ENCODE assay signal across 26 mouse cellular contexts in the genomic region with DNA sequence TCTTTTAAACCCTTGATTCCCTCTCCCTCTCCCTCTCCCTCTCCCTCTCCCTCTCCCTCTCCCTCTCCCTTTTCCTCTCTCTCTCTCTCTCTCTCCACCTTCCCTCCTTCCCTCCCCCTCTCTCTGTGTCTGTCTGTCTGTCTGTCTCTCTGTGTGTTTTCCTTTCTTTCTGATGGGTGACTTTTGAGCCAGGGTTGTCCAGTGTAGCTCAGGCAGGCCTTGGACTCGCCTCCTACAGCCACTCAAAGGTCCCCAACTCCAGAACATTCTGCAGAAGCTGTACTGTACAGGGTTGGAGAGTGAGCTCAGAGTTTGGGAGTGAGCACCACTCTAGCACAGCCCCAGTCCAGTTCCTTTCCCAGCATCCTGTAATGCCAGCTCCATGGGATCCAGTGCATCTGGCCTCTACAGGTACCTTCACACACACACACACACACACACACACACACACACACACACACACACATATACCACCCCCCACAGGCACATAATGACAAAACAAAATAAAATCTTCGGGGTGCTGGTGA. TPM values are rescaled to one million over a fixed set of nuclear protein-coding genes. Genes with fewer than 3 reads are reported as not detected.
DNase-seq lines count a peak whose midpoint lies in the region; ATAC-seq and TF ChIP-seq lines count a peak whose summit lies in the region.
"Had no signal": no experiment of that assay in that cellular context is flagged by ENCODE, and none has a peak within 500 bp of the region (broad histone marks: within the 10 kb centered on the region; RNA-seq: fewer than 3 reads in every experiment).

No protein-coding gene starts in this region.

- H3K27me3 ChIP-seq in embryonic facial prominence, embryonic 11.5 days (ENCODE audit: control insufficient read depth, insufficient read depth, low read length): no peaks in the 10 kb centered on the region
- peaks cover 36% of the 10 kb centered on the region for H3K27me3 ChIP-seq in embryonic facial prominence, embryonic 10.5 days (replicated peaks; ENCODE audit: low read depth, poor library complexity, severe bottlenecking)
- no peaks in the 10 kb centered on the region for H3K27me3 ChIP-seq in intestine, embryonic 15.5 days (replicated peaks)
- H3K27me3 ChIP-seq in intestine, postnatal 0 days (replicated peaks; ENCODE audit: control insufficient read depth, insufficient read depth, low read length): no peaks in the 10 kb centered on the region
- H3K27me3 ChIP-seq in limb, embryonic 11.5 days (ENCODE audit: control insufficient read depth, insufficient read depth, low read length): no peaks in the 10 kb centered on the region
- peaks cover 20% of the 10 kb centered on the region for H3K27me3 ChIP-seq in limb, embryonic 10.5 days (ENCODE audit: low read depth, poor library complexity, severe bottlenecking)
- H3K27me3 ChIP-seq in embryonic facial prominence, embryonic 12.5 days: peaks cover 6% of the 10 kb centered on the region

- no peak overlapping the region for H3K9ac ChIP-seq in embryonic facial prominence, embryonic 11.5 days (replicated peaks; ENCODE audit: low read length)
- H3K9ac ChIP-seq in intestine, embryonic 15.5 days: no peak overlapping the region
- no peak overlapping the region for H3K9ac ChIP-seq in intestine, postnatal 0 days (ENCODE audit: low read depth, low read length)
- no peak overlapping the region for H3K9ac ChIP-seq in limb, embryonic 11.5 days (ENCODE audit: low read length)
- no peak overlapping the region for H3K9ac ChIP-seq in embryonic facial prominence, embryonic 12.5 days
- H3K9ac ChIP-seq: embryonic facial prominence, embryonic 13.5 days; forebrain, embryonic 12.5 days; forebrain, embryonic 15.5 days; hindbrain, embryonic 15.5 days had no signal

- H3K36me3 ChIP-seq in embryonic facial prominence, embryonic 11.5 days (replicated peaks; ENCODE audit: control insufficient read depth, insufficient read depth, low read depth, low read length): no peaks in the 10 kb centered on the region
- H3K36me3 ChIP-seq in embryonic facial prominence, embryonic 10.5 days (replicated peaks): no peaks in the 10 kb centered on the region
- H3K36me3 ChIP-seq in intestine, embryonic 15.5 days: no peaks in the 10 kb centered on the region
- H3K36me3 ChIP-seq in intestine, postnatal 0 days (ENCODE audit: control insufficient read depth, insufficient read depth): no peaks in the 10 kb centered on the region
- H3K36me3 ChIP-seq in limb, embryonic 11.5 days (ENCODE audit: control insufficient read depth, insufficient read depth, low read length): no peaks in the 10 kb centered on the region
- no peaks in the 10 kb centered on the region for H3K36me3 ChIP-seq in limb, embryonic 10.5 days
- H3K36me3 ChIP-seq in embryonic facial prominence, embryonic 12.5 days: no peaks in the 10 kb centered on the region
- H3K36me3 ChIP-seq: embryonic facial prominence, embryonic 13.5 days; forebrain, embryonic 12.5 days; forebrain, embryonic 15.5 days; hindbrain, embryonic 10.5 days; hindbrain, embryonic 15.5 days had no signal

- TF ChIP-seq CTCF in intestine, postnatal 0 days (IDR thresholded peaks at IDR 0.05; ENCODE audit: low read depth): no peak

- no peak overlapping the region for H3K4me2 ChIP-seq in embryonic facial prominence, embryonic 11.5 days (ENCODE audit: low read depth, low read length)
- H3K4me2 ChIP-seq in intestine, embryonic 15.5 days (replicated peaks): no peak overlapping the region
- H3K4me2 ChIP-seq in intestine, postnatal 0 days (replicated peaks; ENCODE audit: low read depth): no peak overlapping the region
- H3K4me2 ChIP-seq in limb, embryonic 11.5 days (ENCODE audit: low read depth, severe bottlenecking): no peak overlapping the region
- H3K4me2 ChIP-seq in embryonic facial prominence, embryonic 12.5 days (replicated peaks): no peak overlapping the region
- H3K4me2 ChIP-seq: embryonic facial prominence, embryonic 13.5 days; forebrain, embryonic 12.5 days; forebrain, embryonic 15.5 days; heart, embryonic 11.5 days; hindbrain, embryonic 15.5 days had no signal

- 0 out of 2 replicates have a peak, but pooled peaks have one; percentile 23 for ATAC-seq in embryonic facial prominence, embryonic 11.5 days (replicated peaks; ENCODE audit: insufficient number of reproducible peaks, low FRiP score, low TSS enrichment, low read depth)
- peak; percentile 45; the same call in 1 of the 2 replicates for ATAC-seq in intestine, embryonic 15.5 days
- no peak for ATAC-seq in intestine, postnatal 0 days
- 0 out of 2 replicates have a peak, but pooled peaks have one; percentile 21 for ATAC-seq in limb, embryonic 11.5 days (ENCODE audit: insufficient number of reproducible peaks, low FRiP score, low TSS enrichment, low read depth)
- ATAC-seq in embryonic facial prominence, embryonic 12.5 days (ENCODE audit: insufficient number of reproducible peaks, insufficient read depth, low FRiP score, low TSS enrichment): peak; percentile 72; the same call in 1 of the 2 replicates
- ATAC-seq: activated CD4-positive, CD25-positive, alpha-beta regulatory T cell, adult 4 months; forebrain, embryonic 15.5 days had no signal

- no peak for DNase-seq in embryonic facial prominence, embryonic 11.5 days (ENCODE audit: low spot score)
- no peak for DNase-seq in embryonic facial prominence, embryonic 10.5 days (ENCODE audit: low spot score)
- DNase-seq in limb, embryonic 11.5 days (ENCODE audit: low spot score): no peak
- DNase-seq in limb, embryonic 10.5 days (ENCODE audit: low spot score): no peak
- no peak for DNase-seq in frontal cortex, adult 2 months (ENCODE audit: extremely low spot score in 1 of 2, low spot score in 1 of 2)
- DNase-seq: adrenal gland, adult 8-10 months; adrenal gland, postnatal 25 days; cerebellum, adult 11-12 months; cerebellum, adult 8-10 months; cerebellum, postnatal 10 days; cerebellum, postnatal 36 days; embryo, embryonic 11 days; gastrocnemius, postnatal 10 days; gastrocnemius, postnatal 36 days; heart, postnatal 36 days had no signal

- no peaks in the 10 kb centered on the region for H3K9me3 ChIP-seq in embryonic facial prominence, embryonic 11.5 days (replicated peaks; ENCODE audit: control insufficient read depth, low read length)
- no peaks in the 10 kb centered on the region for H3K9me3 ChIP-seq in embryonic facial prominence, embryonic 10.5 days
- no peaks in the 10 kb centered on the region for H3K9me3 ChIP-seq in intestine, embryonic 15.5 days
- no peaks in the 10 kb centered on the region for H3K9me3 ChIP-seq in intestine, postnatal 0 days (ENCODE audit: control insufficient read depth)
- no peaks in the 10 kb centered on the region for H3K9me3 ChIP-seq in limb, embryonic 11.5 days (ENCODE audit: control insufficient read depth, low read length)
- H3K9me3 ChIP-seq in limb, embryonic 10.5 days (replicated peaks): no peaks in the 10 kb centered on the region
- no peaks in the 10 kb centered on the region for H3K9me3 ChIP-seq in embryonic facial prominence, embryonic 12.5 days
- H3K9me3 ChIP-seq: embryonic facial prominence, embryonic 13.5 days; forebrain, embryonic 12.5 days; forebrain, embryonic 15.5 days; hindbrain, embryonic 10.5 days; hindbrain, embryonic 15.5 days had no signal

- 52% methylated on average over 2 of the region's 2 CpGs for WGBS in embryonic facial prominence, embryonic 11.5 days
- 69% methylated on average over 2 of the region's 2 CpGs for WGBS in embryonic facial prominence, embryonic 10.5 days
- 78% methylated on average over 2 of the region's 2 CpGs for WGBS in intestine, embryonic 15.5 days
- 78% methylated on average over 2 of the region's 2 CpGs for WGBS in intestine, postnatal 0 days
- 64% methylated on average over 2 of the region's 2 CpGs for WGBS in limb, embryonic 11.5 days
- WGBS in limb, embryonic 10.5 days: 67% methylated on average over 2 of the region's 2 CpGs
- WGBS in embryonic facial prominence, embryonic 12.5 days: 55% methylated on average over 2 of the region's 2 CpGs

- no peak overlapping the region for H3K27ac ChIP-seq in embryonic facial prominence, embryonic 11.5 days (replicated peaks; ENCODE audit: low read depth, low read length)
- no peak overlapping the region for H3K27ac ChIP-seq in embryonic facial prominence, embryonic 10.5 days (replicated peaks)
- H3K27ac ChIP-seq in intestine, embryonic 15.5 days: no peak overlapping the region
- no peak overlapping the region for H3K27ac ChIP-seq in intestine, postnatal 0 days (ENCODE audit: low read depth, low read length)
- no peak overlapping the region for H3K27ac ChIP-seq in limb, embryonic 11.5 days (replicated peaks; ENCODE audit: low read depth, low read length)
- no peak overlapping the region for H3K27ac ChIP-seq in limb, embryonic 10.5 days
- H3K27ac ChIP-seq in embryonic facial prominence, embryonic 12.5 days: no peak overlapping the region
- H3K27ac ChIP-seq: embryonic facial prominence, embryonic 13.5 days; forebrain, embryonic 12.5 days; forebrain, embryonic 15.5 days; hindbrain, embryonic 10.5 days; hindbrain, embryonic 15.5 days had no signal

- H3K4me3 ChIP-seq in embryonic facial prominence, embryonic 11.5 days (ENCODE audit: low read depth, low read length): no peak overlapping the region
- H3K4me3 ChIP-seq in embryonic facial prominence, embryonic 10.5 days: no peak overlapping the region
- H3K4me3 ChIP-seq in intestine, embryonic 15.5 days (replicated peaks): no peak overlapping the region
- H3K4me3 ChIP-seq in intestine, postnatal 0 days (ENCODE audit: low read depth, low read length): no peak overlapping the region
- no peak overlapping the region for H3K4me3 ChIP-seq in limb, embryonic 11.5 days (ENCODE audit: low read depth, low read length)
- H3K4me3 ChIP-seq in limb, embryonic 10.5 days: no peak overlapping the region
- H3K4me3 ChIP-seq in embryonic facial prominence, embryonic 12.5 days: no peak overlapping the region
- H3K4me3 ChIP-seq: embryonic facial prominence, embryonic 13.5 days; erythroblast, embryonic 14.5 days; forebrain, embryonic 12.5 days; forebrain, embryonic 15.5 days; hindbrain, embryonic 10.5 days; hindbrain, embryonic 15.5 days had no signal

- no peaks in the 10 kb centered on the region for H3K4me1 ChIP-seq in embryonic facial prominence, embryonic 11.5 days (ENCODE audit: control insufficient read depth, insufficient read depth, low read length)
- no peaks in the 10 kb centered on the region for H3K4me1 ChIP-seq in embryonic facial prominence, embryonic 10.5 days
- H3K4me1 ChIP-seq in intestine, embryonic 15.5 days (replicated peaks): no peaks in the 10 kb centered on the region
- no peaks in the 10 kb centered on the region for H3K4me1 ChIP-seq in intestine, postnatal 0 days (replicated peaks; ENCODE audit: control insufficient read depth, insufficient read depth, low read length)
- H3K4me1 ChIP-seq in limb, embryonic 11.5 days (ENCODE audit: control insufficient read depth, insufficient read depth, low read length): no peaks in the 10 kb centered on the region
- peaks cover 5% of the 10 kb centered on the region; the same call in 1 of the 2 replicates for H3K4me1 ChIP-seq in limb, embryonic 10.5 days
- no peaks in the 10 kb centered on the region for H3K4me1 ChIP-seq in embryonic facial prominence, embryonic 12.5 days
- H3K4me1 ChIP-seq: embryonic facial prominence, embryonic 13.5 days; hindbrain, embryonic 15.5 days had no signal

RNA-seq across cellular contexts. Expression of a gene that starts 20.9 kb away (rescaled TPM):
- 57.7 and 61.8 TPM in 2 replicates for polyA plus RNA-seq in embryonic facial prominence, embryonic 11.5 days (2014; fragmentation: Nextera tagmentation; extraction: Ambion mirVana)
- 47.6 and 49.0 TPM in 2 replicates for polyA plus RNA-seq in embryonic facial prominence, embryonic 10.5 days (2016; fragmentation: Nextera tagmentation; extraction: Ambion mirVana)
- polyA plus RNA-seq in intestine, embryonic 15.5 days (2015; fragmentation: Nextera tagmentation; extraction: Ambion mirVana): 71.1 and 76.5 TPM in 2 replicates
- 44.7 and 46.3 TPM in 2 replicates for polyA plus RNA-seq in intestine, postnatal 0 days (2015; fragmentation: Nextera tagmentation; extraction: Ambion mirVana)
- 61.3 and 61.5 TPM in 2 replicates for polyA plus RNA-seq in limb, embryonic 11.5 days (2014; fragmentation: Nextera tagmentation; extraction: Ambion mirVana)
- 47.7 and 53.9 TPM in 2 replicates for polyA plus RNA-seq in limb, embryonic 10.5 days (2016; fragmentation: Nextera tagmentation; extraction: Ambion mirVana)
- 68.9 and 74.8 TPM in 2 replicates for polyA plus RNA-seq in embryonic facial prominence, embryonic 12.5 days (2016; fragmentation: Nextera tagmentation; extraction: Ambion mirVana)
- 62.9 and 70.1 TPM in 2 replicates for polyA plus RNA-seq in frontal cortex, adult 2 months (2012; rRNA removed)
